Mouse (Mus musculus) hindbrain, embryonic 11.5 days (tissue): ENCODE data around the gene Otp. TPM values are rescaled to one million over a fixed set of nuclear protein-coding genes. Genes with fewer than 3 reads are reported as not detected.

ENCODE experiments used
- ATAC-seq: fragments of 200-750 bp; cut with Nextera tagmentation; 2 replicates; pipeline ENCODE4 v1.8.0; 2017; ENCODE audit warnings: mild to moderate bottlenecking, moderate TSS enrichment, moderate library complexity; ENCODE audit not compliant: low FRiP score
- DNase-seq: peaks from one replicate; pipeline ENCODE4 v3.0.0-alpha.2; 2015; ENCODE audit warnings: low spot score
- H3K27ac ChIP-seq: fragments of 300-500 bp; sonication (generic); 2 replicates; pipeline ENCODE4 v1.5.1; 2014; ENCODE audit warnings: mild to moderate bottlenecking, low read depth, low read length
- H3K27me3 ChIP-seq: fragments of 300-500 bp; sonication (generic); 2 replicates; pipeline ENCODE4 v1.6.1; 2014; ENCODE audit warnings: mild to moderate bottlenecking, low read length, moderate library complexity, mixed read lengths; ENCODE audit not compliant: control insufficient read depth, insufficient read depth
- H3K36me3 ChIP-seq: fragments of 300-500 bp; sonication (generic); 2 replicates; pipeline ENCODE4 v1.6.1; 2014; ENCODE audit warnings: mild to moderate bottlenecking, low read length, moderate library complexity, mixed read lengths; ENCODE audit not compliant: control insufficient read depth, insufficient read depth
- H3K4me1 ChIP-seq: fragments of 300-500 bp; sonication (generic); replicated peaks from 2 replicates; pipeline ENCODE4 v1.6.1; 2014; ENCODE audit warnings: low read length, mixed read lengths; ENCODE audit not compliant: control insufficient read depth, insufficient read depth
- H3K4me2 ChIP-seq: fragments of 300-500 bp; sonication (generic); replicated peaks from 2 replicates; pipeline ENCODE4 v1.6.1; 2014; ENCODE audit warnings: mild to moderate bottlenecking, low read depth, low read length
- H3K4me3 ChIP-seq: fragments of 300-500 bp; sonication (generic); 2 replicates; pipeline ENCODE4 v1.5.1; 2014; ENCODE audit warnings: low read depth, low read length
- H3K9ac ChIP-seq: fragments of 300-500 bp; sonication (generic); 2 replicates; pipeline ENCODE4 v1.6.1; 2014; ENCODE audit warnings: low read depth, low read length
- H3K9me3 ChIP-seq: fragments of 300-500 bp; sonication (generic); 2 replicates; pipeline ENCODE4 v1.6.1; 2016; ENCODE audit warnings: low read length; ENCODE audit not compliant: control insufficient read depth
- whole genome bisulfite sequencing: fragments of 180-500 bp; shearing (Covaris S2); extraction: QIAGEN DNeasy Blood & Tissue Kit; methylation state at CpG from one replicate; pipeline ENCODE4 v1.1.7; 2014; 5-methylcytosine and 5-hydroxymethylcytosine counted together
- polyA plus RNA-seq: library from polyadenylated mRNA; unstranded; fragments of >200 nt; fragmentation: Nextera tagmentation; extraction: Ambion mirVana; gene quantifications from 2 replicates; pipeline ENCODE4 v1.2.1, GENCODE M21; 2014

Gene Otp
- polyA plus RNA-seq, 1 experiment from 2014 or later: 14.0 TPM

- Histone ChIP-seq H3K36me3 (no peaks in the 10 kb centered on the region), H3K27ac (0 out of 2 replicates have a peak overlapping the region, but pooled peaks have one; percentile 17), H3K4me1 (peaks cover 5% of the 10 kb centered on the region), H3K27me3 (peaks cover 74% of the 10 kb centered on the region), H3K9ac (peak overlapping the region; percentile 8; the same call in 1 of the 2 replicates), H3K4me3 (peak overlapping the region; percentile 14; the same call in 1 of the 2 replicates), H3K4me2 (no peak overlapping the region; the same call in 1 of the 2 replicates), H3K9me3 (no peaks in the 10 kb centered on the region)
- WGBS: 2% methylated on average over 79 of the region's 81 CpGs
- DNase-seq (peak; percentile 63), ATAC-seq (peak; percentile 46)
Measured at GRCm38 (mm10) chr13:94885291-94886235, 10.2 kb downstream of the Otp start.

- Histone ChIP-seq H3K36me3 (no peaks in the 10 kb centered on the region), H3K9me3 (no peaks in the 10 kb centered on the region), H3K27ac (no peak overlapping the region), H3K27me3 (no peaks in the 10 kb centered on the region), H3K4me1 (no peaks in the 10 kb centered on the region), H3K4me2 (no peak overlapping the region), H3K9ac (no peak overlapping the region), H3K4me3 (no peak overlapping the region)
- DNase-seq: no peak
- WGBS: 93% methylated on average over 10 of the region's 10 CpGs
- no peak for ATAC-seq
Measured at GRCm38 (mm10) chr13:94907841-94908240, 32.4 kb downstream of the Otp start.

GRCm38 (mm10) chr13:94912961-94913360, 37.6 kb downstream of the Otp start:
- H3K27ac ChIP-seq: no peak overlapping the region
- no peaks in the 10 kb centered on the region for H3K27me3 ChIP-seq
- no peak overlapping the region for H3K4me3 ChIP-seq
- ATAC-seq (no peak), DNase-seq (peak; percentile 29)
- 0 out of 2 replicates have a peak, but pooled peaks cover 2% of the 10 kb centered on the region for H3K4me1 ChIP-seq
- 10% methylated on average over 11 of the region's 11 CpGs for WGBS
- H3K36me3 ChIP-seq: no peaks in the 10 kb centered on the region
- H3K9me3 ChIP-seq: no peaks in the 10 kb centered on the region
- H3K9ac ChIP-seq: no peak overlapping the region
- peak overlapping the region; percentile 17 for H3K4me2 ChIP-seq

- DNase-seq: no peak
- Histone ChIP-seq H3K9ac (no peak overlapping the region), H3K27me3 (no peaks in the 10 kb centered on the region), H3K36me3 (no peaks in the 10 kb centered on the region), H3K4me1 (0 out of 2 replicates have a peak, but pooled peaks cover 2% of the 10 kb centered on the region), H3K4me3 (no peak overlapping the region), H3K4me2 (no peak overlapping the region), H3K9me3 (no peaks in the 10 kb centered on the region), H3K27ac (no peak overlapping the region)
- whole genome bisulfite sequencing: 79% methylated on average over 5 of the region's 5 CpGs
- ATAC-seq: no peak
Measured at GRCm38 (mm10) chr13:94915654-94916053, 40.3 kb downstream of the Otp start.

GRCm38 (mm10) chr13:94928086-94928485, 52.7 kb downstream of the Otp start:
- H3K9ac ChIP-seq: no peak overlapping the region
- no peak overlapping the region for H3K4me3 ChIP-seq
- no peaks in the 10 kb centered on the region for H3K36me3 ChIP-seq
- ATAC-seq: no peak
- H3K27me3 ChIP-seq: no peaks in the 10 kb centered on the region
- H3K27ac ChIP-seq: no peak overlapping the region
- no peak for DNase-seq
- H3K4me1 ChIP-seq: no peaks in the 10 kb centered on the region
- WGBS: 87% methylated on average over 3 of the region's 3 CpGs
- H3K9me3 ChIP-seq: no peaks in the 10 kb centered on the region
- H3K4me2 ChIP-seq: no peak overlapping the region

Other genes with a start within 250 kb of the Otp start
- 228 and 234 TPM in 2 replicates for gene Tbca, start 86.7 kb upstream of the Otp start, polyA plus RNA-seq
- 20.6 and 25.0 TPM in 2 replicates for gene Wdr41, start 100.7 kb downstream of the Otp start, polyA plus RNA-seq